Mouse (Mus musculus): ENCODE measurements at regions not wholly inside any gene's neighbourhood (a gene's known extent, or its start where the extent isn't known, plus 50 kb on each side); places are given as distances from the start of the nearest gene placed in this dataset. TPM values are rescaled to one million over a fixed set of nuclear protein-coding genes. Genes with fewer than 3 reads are reported as not detected.

Small RNAs in the stretch of these regions (microRNA-seq; reads per million reads assigned to microRNA genes)
- gene Gm23292, result not detected

Measured in gastrocnemius, adult 8-10 months (tissue).